Mouse (Mus musculus) hindbrain, postnatal 0 days (tissue): ENCODE measurements around the gene Msh4. TPM values are rescaled to one million over a fixed set of nuclear protein-coding genes. Genes with fewer than 3 reads are reported as not detected.

ENCODE experiments used
- ATAC-seq: fragments of 200-750 bp; cut with Nextera tagmentation; 2 replicates; pipeline ENCODE4 v1.8.0; 2017; ENCODE audit warnings: mild to moderate bottlenecking, moderate TSS enrichment, moderate library complexity
- DNase-seq: peaks from one replicate; pipeline ENCODE4 v3.0.0-alpha.2; 2015; ENCODE audit warnings: low spot score
- H3K27ac ChIP-seq: fragments of 300-500 bp; sonication (generic); 2 replicates; pipeline ENCODE4 v1.5.1; 2014; ENCODE audit warnings: mild to moderate bottlenecking
- H3K27me3 ChIP-seq: fragments of 300-500 bp; sonication (generic); 2 replicates; pipeline ENCODE4 v1.6.1; 2014; ENCODE audit warnings: low read length, mixed read lengths; ENCODE audit not compliant: insufficient read depth
- H3K36me3 ChIP-seq: fragments of 300-500 bp; sonication (generic); 2 replicates; pipeline ENCODE4 v1.6.1; 2014; ENCODE audit warnings: low read length, mixed read lengths; ENCODE audit not compliant: insufficient read depth
- H3K4me1 ChIP-seq: fragments of 300-500 bp; sonication (generic); 2 replicates; pipeline ENCODE4 v1.6.1; 2014; ENCODE audit warnings: antibody characterized with exemption, low read length, mixed read lengths; ENCODE audit not compliant: insufficient read depth
- H3K4me2 ChIP-seq: fragments of 300-500 bp; sonication (generic); 2 replicates; pipeline ENCODE4 v1.6.1; 2014; ENCODE audit warnings: low read depth, mild to moderate bottlenecking, low read length, moderate library complexity, mixed read lengths
- H3K4me3 ChIP-seq: fragments of 300-500 bp; sonication (generic); 2 replicates; pipeline ENCODE4 v1.5.1; 2014; ENCODE audit warnings: low read length
- H3K9ac ChIP-seq: fragments of 300-500 bp; sonication (generic); replicated peaks from 2 replicates; pipeline ENCODE4 v1.6.1; 2014; ENCODE audit warnings: mild to moderate bottlenecking, low read length, moderate library complexity, mixed read lengths
- H3K9me3 ChIP-seq: fragments of 300-500 bp; sonication (generic); 2 replicates; pipeline ENCODE4 v1.6.1; 2016; ENCODE audit warnings: low read length, mixed read lengths
- CTCF ChIP-seq: IDR thresholded peaks from 2 replicates; pipeline ENCODE4 v1.5.1; 2016; ENCODE audit warnings: antibody characterized with exemption, control low read depth, low read depth
- WGBS: fragments of 180-500 bp; shearing (Covaris S2); extraction: QIAGEN DNeasy Blood & Tissue Kit; methylation state at CpG from one replicate; pipeline ENCODE4 v1.1.7; 2014; 5-methylcytosine and 5-hydroxymethylcytosine counted together
- polyA plus RNA-seq: library from polyadenylated mRNA; unstranded; fragments of >200 nt; fragmentation: Nextera tagmentation; extraction: Ambion mirVana; gene quantifications from 2 replicates; pipeline ENCODE4 v1.2.1, GENCODE M21; 2015
- total RNA-seq: library from RNA; depleted of rRNA; stranded (reverse); fragments of >200 nt; gene quantifications from 2 replicates; pipeline ENCODE4 v1.2.3, GENCODE M21; 2014

Msh4 gene
- total and polyA plus RNA-seq, 2 experiments from 2014 or later, result 0.13 to 0.68 TPM

- no peak overlapping the region for H3K27ac ChIP-seq
- no peak for TF ChIP-seq CTCF
- no peak for ATAC-seq
- H3K4me3 ChIP-seq, result no peak overlapping the region
- H3K9me3 ChIP-seq, result no peaks in the 10 kb centered on the region
- H3K36me3 ChIP-seq, result peaks cover 16% of the 10 kb centered on the region
- no peaks in the 10 kb centered on the region for H3K27me3 ChIP-seq
- WGBS, result 89% methylated on average over 1 of the region's 1 CpGs
- H3K4me2 ChIP-seq, result no peak overlapping the region
- DNase-seq, result no peak
- H3K9ac ChIP-seq, result no peak overlapping the region
- no peaks in the 10 kb centered on the region for H3K4me1 ChIP-seq
Observed at GRCm38 (mm10) chr3:153901904-153902303, 4.0 kb downstream of the Msh4 start.

DNA sequence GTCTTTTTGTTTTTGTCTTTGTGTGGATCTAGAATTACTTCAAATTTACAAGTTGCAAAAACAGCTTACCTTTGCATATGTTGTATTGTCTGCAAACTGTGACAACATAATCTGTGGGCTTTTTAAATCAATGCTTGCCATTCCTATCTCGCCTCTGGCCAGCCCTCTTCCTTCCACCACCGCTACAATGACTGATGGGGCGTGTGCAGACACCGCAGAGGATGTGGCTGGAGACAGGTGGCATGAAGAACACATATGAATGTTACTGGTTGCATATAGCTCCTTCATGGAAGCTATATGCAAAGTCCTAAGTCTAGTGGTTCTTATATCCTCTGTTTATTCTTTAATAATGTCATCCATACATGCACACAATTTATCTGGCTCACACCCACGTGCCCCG is 8.7 kb downstream of the Msh4 start:
- Histone ChIP-seq H3K36me3 (no peaks in the 10 kb centered on the region), H3K9ac (no peak overlapping the region), H3K4me3 (no peak overlapping the region), H3K27ac (no peak overlapping the region), H3K4me2 (no peak overlapping the region), H3K4me1 (no peaks in the 10 kb centered on the region), H3K9me3 (no peaks in the 10 kb centered on the region), H3K27me3 (no peaks in the 10 kb centered on the region)
- 74% methylated on average over 6 of the region's 6 CpGs for WGBS
- ATAC-seq (no peak), DNase-seq (no peak)
- TF ChIP-seq CTCF, result no peak

- Histone ChIP-seq H3K4me1 (no peaks in the 10 kb centered on the region), H3K4me3 (no peak overlapping the region), H3K27ac (no peak overlapping the region), H3K36me3 (no peaks in the 10 kb centered on the region), H3K27me3 (no peaks in the 10 kb centered on the region), H3K4me2 (no peak overlapping the region), H3K9ac (no peak overlapping the region), H3K9me3 (no peaks in the 10 kb centered on the region)
- no peak for DNase-seq
- TF ChIP-seq CTCF, result no peak
- WGBS, result 85% methylated on average over 3 of the region's 3 CpGs
- no peak for ATAC-seq
Observed at GRCm38 (mm10) chr3:153895454-153895853, 10.5 kb downstream of the Msh4 start.

DNA sequence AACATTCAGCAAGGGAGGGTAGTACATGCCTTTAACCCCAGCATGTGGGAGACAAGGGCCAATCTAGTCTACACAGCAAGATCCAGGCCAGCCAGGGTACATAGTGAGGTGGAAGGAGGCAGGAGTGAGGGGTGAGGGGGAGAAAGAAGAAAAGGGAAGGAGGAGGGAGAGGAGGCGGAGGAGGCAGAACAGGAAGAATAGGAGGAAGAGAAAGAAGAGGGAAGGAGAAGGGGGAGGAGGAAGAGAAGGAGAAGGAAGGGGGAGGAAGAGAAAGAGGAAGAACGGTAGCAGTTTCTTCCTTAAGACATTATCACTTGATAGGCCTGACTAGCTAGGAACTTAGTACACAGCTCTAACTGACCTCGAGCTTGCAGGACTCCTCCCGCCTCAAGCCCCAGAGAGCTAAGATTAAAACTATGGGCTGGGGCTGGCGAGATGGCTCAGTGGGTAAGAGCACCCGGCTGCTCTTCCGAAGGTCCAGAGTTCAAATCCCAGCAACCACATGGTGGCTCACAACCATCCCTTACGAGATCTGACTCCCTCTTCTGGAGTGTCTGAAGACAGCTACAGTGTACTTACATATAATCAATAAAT is 16.7 kb downstream of the Msh4 start:
- Histone ChIP-seq H3K4me1 (no peaks in the 10 kb centered on the region), H3K27ac (no peak overlapping the region), H3K4me3 (no peak overlapping the region), H3K27me3 (no peaks in the 10 kb centered on the region), H3K36me3 (no peaks in the 10 kb centered on the region), H3K4me2 (no peak overlapping the region), H3K9ac (no peak overlapping the region), H3K9me3 (no peaks in the 10 kb centered on the region)
- no peak for ATAC-seq
- DNase-seq, result no peak
- 78% methylated on average over 7 of the region's 8 CpGs for WGBS
- TF ChIP-seq CTCF, result no peak

- ATAC-seq (no peak), DNase-seq (no peak)
- TF ChIP-seq CTCF, result no peak
- Histone ChIP-seq H3K36me3 (no peaks in the 10 kb centered on the region), H3K27ac (no peak overlapping the region), H3K4me3 (no peak overlapping the region), H3K27me3 (no peaks in the 10 kb centered on the region), H3K4me1 (no peaks in the 10 kb centered on the region), H3K9ac (no peak overlapping the region), H3K4me2 (no peak overlapping the region), H3K9me3 (no peaks in the 10 kb centered on the region)
- 79% methylated on average over 6 of the region's 6 CpGs for WGBS
Observed at GRCm38 (mm10) chr3:153888141-153888540, 17.8 kb downstream of the Msh4 start.

GRCm38 (mm10) chr3:153886296-153886695 is 19.6 kb downstream of the Msh4 start:
- Histone ChIP-seq H3K4me2 (no peak overlapping the region), H3K9me3 (no peaks in the 10 kb centered on the region), H3K27ac (no peak overlapping the region), H3K4me1 (no peaks in the 10 kb centered on the region), H3K27me3 (no peaks in the 10 kb centered on the region), H3K36me3 (no peaks in the 10 kb centered on the region), H3K9ac (no peak overlapping the region), H3K4me3 (no peak overlapping the region)
- ATAC-seq (no peak), DNase-seq (no peak)
- peak; percentile 54 for TF ChIP-seq CTCF

- ATAC-seq (no peak), DNase-seq (no peak)
- Histone ChIP-seq H3K9me3 (no peaks in the 10 kb centered on the region), H3K27ac (no peak overlapping the region), H3K4me2 (no peak overlapping the region), H3K4me3 (no peak overlapping the region), H3K36me3 (no peaks in the 10 kb centered on the region), H3K27me3 (no peaks in the 10 kb centered on the region), H3K9ac (no peak overlapping the region), H3K4me1 (no peaks in the 10 kb centered on the region)
- WGBS, result 82% methylated on average over 5 of the region's 5 CpGs
- no peak for TF ChIP-seq CTCF
Observed at GRCm38 (mm10) chr3:153871396-153871795, 34.5 kb downstream of the Msh4 start.
